Mouse (Mus musculus) left cerebral cortex, postnatal 36 days (tissue): ENCODE data around the gene Ap1m2. TPM values are rescaled to one million over a fixed set of nuclear protein-coding genes. Genes with fewer than 3 reads are reported as not detected.

Experiments
- DNase-seq, 2 experiments: peaks; one replicate each; pipeline ENCODE4 v3.0.0; 2021 to 2022; ENCODE audit warnings: low spot score in 2 of 2, mixed read lengths in 1 of 2
- intact Hi-C: fragments of 180-260 bp; cut with DNase I; formaldehyde crosslinking; loops from one replicate; pipeline ENCODE4 v1.15.1; 2025
- total RNA-seq, 2 experiments: library from RNA; stranded (reverse); gene quantifications; 2 replicates each; pipeline ENCODE4 v1.2.3; 2021

Gene Ap1m2
- 1 to 10 TPM in 1 of 2 experiments, under 1 TPM in 1; 0.72 to 1.6 TPM for total RNA-seq

- no peak for DNase-seq
- intact Hi-C loops = loop anchor here (2.0 kb wide), 2 partner anchors 45 to 99 kb away; partner anchors contain the start of gene Qtrt1
These were observed at the start of gene Ap1m2 for GRCm38 (mm10) chr9:21312134-21312533. Ap1m2 (minus strand) TSS chr9:21312337.

- intact Hi-C loops = loop anchor here (2.0 kb wide), 1 partner anchor 44 kb away; the partner anchor contains the start of gene Ap1m2
- DNase-seq = peak; percentile 34 to 57
These were observed 45.0 kb upstream of the Ap1m2 start for GRCm38 (mm10) chr9:21356981-21357718.

- intact Hi-C loops = no loop called here
- DNase-seq = no peak
These were observed 42.7 kb upstream of the Ap1m2 start for GRCm38 (mm10) chr9:21354796-21355195.

- DNase-seq = no peak
- intact Hi-C loops = no loop called here
These were observed 41.2 kb upstream of the Ap1m2 start for GRCm38 (mm10) chr9:21353373-21353686.

GRCm38 (mm10) chr9:21352463-21353372 is 40.6 kb upstream of the Ap1m2 start:
- intact Hi-C loops = no loop called here
- DNase-seq = no peak

- DNase-seq = no peak
- intact Hi-C loops = no loop called here
These were observed 39.7 kb upstream of the Ap1m2 start for GRCm38 (mm10) chr9:21351702-21352377.

GRCm38 (mm10) chr9:21351178-21351577 is 39.0 kb upstream of the Ap1m2 start:
- intact Hi-C loops = no loop called here
- no peak for DNase-seq

- intact Hi-C loops = no loop called here
- DNase-seq = no peak
These were observed 36.0 kb upstream of the Ap1m2 start for GRCm38 (mm10) chr9:21348152-21348551.

GRCm38 (mm10) chr9:21346627-21347365 is 34.7 kb upstream of the Ap1m2 start:
- intact Hi-C loops = no loop called here
- no peak for DNase-seq

- no peak for DNase-seq
- intact Hi-C loops = no loop called here
These were observed 28.3 kb upstream of the Ap1m2 start for GRCm38 (mm10) chr9:21340411-21340810.

GRCm38 (mm10) chr9:21337652-21338051 is 25.5 kb upstream of the Ap1m2 start:
- intact Hi-C loops = no loop called here

GRCm38 (mm10) chr9:21336491-21336890 is 24.4 kb upstream of the Ap1m2 start:
- intact Hi-C loops = no loop called here
- DNase-seq = no peak

More at GRCm38 (mm10) chr9:21337652-21338051, 25.5 kb upstream of the Ap1m2 start:
- no peak for DNase-seq

- intact Hi-C loops = no loop called here
These were observed 23.3 kb upstream of the Ap1m2 start for GRCm38 (mm10) chr9:21335391-21335790.

GRCm38 (mm10) chr9:21334747-21335146 is 22.6 kb upstream of the Ap1m2 start:
- DNase-seq = no peak
- intact Hi-C loops = no loop called here

More at GRCm38 (mm10) chr9:21335391-21335790, 23.3 kb upstream of the Ap1m2 start:
- DNase-seq = no peak

GRCm38 (mm10) chr9:21333523-21333922 is 21.4 kb upstream of the Ap1m2 start:
- intact Hi-C loops = no loop called here
- no peak for DNase-seq

GRCm38 (mm10) chr9:21332161-21333061 is 20.3 kb upstream of the Ap1m2 start:
- DNase-seq = no peak
- intact Hi-C loops = no loop called here

- intact Hi-C loops = no loop called here
- DNase-seq = no peak
These were observed 19.4 kb upstream of the Ap1m2 start for GRCm38 (mm10) chr9:21331365-21332140.
